Mouse (Mus musculus) ovary, postnatal 10 days (tissue): ENCODE results near the gene Sema4a.
"Not testable (repeated sequence)": the region's sequence is repeated elsewhere in the genome, so short reads cannot be mapped to it uniquely, and the experiment has no call there.

Experiments
- DNase-seq: peaks from one replicate; pipeline ENCODE4 v3.0.0; 2022; ENCODE audit warnings: low spot score

Sema4a gene

GRCm38 (mm10) chr3:88455588-88456264 lies 5.3 kb downstream of the Sema4a start:
- DNase-seq = no peak

DNA sequence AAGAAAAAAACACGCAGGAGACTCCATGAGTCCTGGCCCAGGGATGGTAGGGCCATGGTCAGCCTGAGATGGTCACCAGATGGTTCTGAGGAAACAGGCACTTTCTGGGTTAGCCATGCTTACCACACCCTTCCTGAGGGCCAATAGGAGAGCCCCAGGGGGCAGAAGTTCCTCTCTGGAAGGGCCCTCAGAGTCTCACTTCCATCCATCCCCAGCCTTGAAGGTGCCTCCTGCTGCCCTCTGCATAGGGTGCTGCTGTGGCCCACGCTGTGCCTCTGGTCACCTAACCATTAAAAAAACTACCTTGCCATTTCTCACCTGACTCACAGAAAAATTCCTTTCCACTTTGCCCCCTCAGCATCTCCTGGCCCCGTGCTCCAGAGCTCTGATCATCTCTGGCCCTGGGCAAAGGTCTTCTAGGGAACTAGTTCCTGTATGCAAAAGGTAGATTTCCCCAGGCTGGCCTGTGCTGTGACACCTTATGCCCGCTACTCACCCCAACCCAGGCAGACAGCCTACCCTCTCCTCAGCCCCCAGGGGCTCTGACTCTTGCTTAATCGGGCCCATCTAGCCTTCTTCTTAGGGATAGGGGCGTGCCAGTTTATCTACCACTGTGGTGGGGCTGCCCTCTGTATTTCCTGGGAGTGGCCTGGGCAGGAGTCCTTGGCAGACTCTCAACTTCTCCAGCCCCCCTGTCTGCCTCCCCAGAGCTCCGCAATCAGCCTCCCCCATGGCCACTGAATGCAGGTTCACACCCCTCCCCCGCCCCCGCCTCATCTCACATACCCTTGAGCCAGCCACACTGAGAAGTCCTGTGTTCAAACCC lies 6.0 kb downstream of the Sema4a start:
- no peak for DNase-seq

DNA sequence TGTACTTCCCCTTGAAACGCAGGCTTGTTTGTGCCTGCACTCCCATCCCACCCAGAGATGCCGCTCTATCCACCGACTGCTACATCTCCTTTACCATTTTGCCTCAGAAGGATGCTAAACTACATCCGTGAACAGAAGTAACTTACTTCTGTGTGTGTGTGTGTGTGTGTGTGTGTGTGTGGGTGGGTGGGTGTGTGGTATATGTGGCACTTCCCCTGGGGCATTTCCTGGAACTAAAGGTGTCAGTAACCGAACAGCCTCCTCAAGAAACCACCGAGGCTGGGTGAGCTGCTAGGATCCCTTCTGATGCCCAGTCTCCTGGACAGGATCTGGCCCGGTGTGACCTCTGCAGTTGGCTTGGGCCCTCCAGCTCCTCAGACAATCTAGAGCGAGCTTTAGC lies 7.0 kb downstream of the Sema4a start:
- no peak for DNase-seq

GRCm38 (mm10) chr3:88453369-88453768 lies 7.6 kb downstream of the Sema4a start:
- DNase-seq = no peak

- no peak for DNase-seq
These were observed 8.3 kb downstream of the Sema4a start for GRCm38 (mm10) chr3:88452716-88453115.

DNA sequence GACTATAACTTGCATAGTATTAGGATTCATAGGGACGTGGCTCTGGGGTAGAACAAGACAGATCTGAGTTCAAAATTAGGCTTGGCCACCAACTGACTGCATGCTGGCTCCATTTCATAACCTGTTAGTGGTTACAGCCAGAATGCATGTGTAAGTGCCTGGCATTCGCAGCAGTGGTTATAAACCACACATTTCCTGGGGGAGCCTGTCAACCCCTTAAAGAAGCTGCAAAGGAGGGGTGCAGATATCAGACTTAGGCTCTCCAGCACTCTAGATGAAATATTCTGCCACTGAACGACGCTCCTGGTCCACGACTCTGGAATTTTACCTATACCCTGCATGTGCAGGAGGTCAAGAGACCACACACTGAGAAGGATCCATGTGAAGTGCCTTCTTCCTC lies 8.7 kb downstream of the Sema4a start:
- no peak for DNase-seq

- no peak for DNase-seq
These were observed 10.4 kb downstream of the Sema4a start for GRCm38 (mm10) chr3:88450379-88451131.

DNA sequence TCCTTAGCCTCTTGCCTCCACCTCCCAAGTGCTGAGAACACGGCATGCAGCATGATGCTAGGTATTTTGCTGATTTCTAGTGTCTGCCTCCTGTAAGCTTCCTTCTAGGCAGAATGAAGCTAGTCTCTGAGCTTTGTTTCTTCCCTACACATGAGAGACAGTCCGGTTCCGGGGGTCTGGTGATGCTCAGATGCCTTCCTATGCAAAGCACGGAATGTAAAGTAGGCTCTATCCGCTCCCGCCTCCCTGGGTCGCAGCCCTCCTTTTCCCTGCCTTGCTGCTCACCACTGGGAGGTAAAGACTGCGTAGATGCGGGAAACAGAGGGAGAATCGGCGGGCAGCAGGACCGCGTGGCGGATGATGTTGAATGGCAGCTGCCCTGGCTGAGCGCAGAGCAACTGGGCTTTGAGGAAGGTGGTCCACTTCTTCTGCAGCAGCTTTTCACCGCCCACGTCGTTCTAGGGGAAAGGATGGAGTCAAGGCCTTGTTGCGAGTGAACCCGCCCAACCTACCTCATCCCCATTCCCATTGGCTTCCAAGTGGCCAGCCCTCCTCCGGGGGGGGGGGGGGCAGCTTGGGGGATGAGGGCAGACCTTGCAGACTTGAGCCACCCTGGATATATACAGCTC lies 11.5 kb downstream of the Sema4a start:
- DNase-seq = no peak

- DNase-seq = no peak
These were observed 12.5 kb downstream of the Sema4a start for GRCm38 (mm10) chr3:88448443-88448842.

GRCm38 (mm10) chr3:88447676-88448183 lies 13.3 kb downstream of the Sema4a start:
- DNase-seq = no peak

DNA sequence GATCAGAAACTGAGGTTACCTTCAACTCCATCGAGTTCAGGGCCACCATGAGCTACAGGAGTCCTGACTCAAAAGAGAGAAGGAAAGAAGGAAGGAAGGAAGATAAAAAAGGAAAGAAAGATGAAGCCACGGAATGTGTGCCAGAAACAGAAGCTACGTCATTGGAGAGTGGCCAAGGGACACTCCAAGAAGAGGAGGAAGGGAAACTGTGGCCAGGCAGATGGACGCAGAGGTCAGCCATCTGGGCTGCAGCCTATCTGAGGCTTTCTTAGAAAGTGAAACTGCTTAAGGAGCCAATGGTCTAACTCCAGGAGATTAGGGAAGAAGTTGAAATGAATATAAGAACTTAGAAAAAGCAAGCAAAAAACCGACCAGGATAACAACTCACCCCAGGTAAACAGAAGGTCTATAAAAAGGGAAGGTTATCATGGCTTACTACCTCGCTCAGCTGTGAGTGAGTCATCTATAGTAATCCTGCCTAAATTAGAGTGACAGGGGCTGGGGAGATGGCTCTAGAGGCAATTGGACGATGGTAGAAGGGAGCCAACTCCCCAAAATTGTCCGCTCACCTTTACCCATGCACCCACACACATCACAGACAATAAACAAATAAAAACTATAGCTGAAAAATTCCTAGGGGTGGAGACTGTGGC lies 14.4 kb downstream of the Sema4a start:
- no peak for DNase-seq

DNA sequence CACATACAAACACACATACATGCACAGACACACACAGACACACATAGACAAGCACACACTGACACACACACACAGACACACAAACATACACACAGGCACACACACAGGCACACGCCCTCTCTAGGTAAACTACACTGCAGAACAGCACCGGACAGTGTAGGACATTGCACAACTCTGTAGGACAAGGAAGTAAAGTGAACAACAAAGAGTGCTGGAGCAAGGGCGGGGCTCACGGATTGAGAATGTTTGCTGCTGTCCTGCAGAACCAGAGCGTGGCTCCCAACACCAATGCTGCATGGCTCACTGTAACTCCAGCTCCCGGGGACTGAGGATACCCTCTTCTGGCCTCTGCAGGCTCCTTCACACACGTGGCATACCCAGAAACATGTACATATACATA lies 18.1 kb downstream of the Sema4a start:
- DNase-seq = no peak

- no peak for DNase-seq
These were observed 18.5 kb downstream of the Sema4a start for GRCm38 (mm10) chr3:88442488-88442887.

DNA sequence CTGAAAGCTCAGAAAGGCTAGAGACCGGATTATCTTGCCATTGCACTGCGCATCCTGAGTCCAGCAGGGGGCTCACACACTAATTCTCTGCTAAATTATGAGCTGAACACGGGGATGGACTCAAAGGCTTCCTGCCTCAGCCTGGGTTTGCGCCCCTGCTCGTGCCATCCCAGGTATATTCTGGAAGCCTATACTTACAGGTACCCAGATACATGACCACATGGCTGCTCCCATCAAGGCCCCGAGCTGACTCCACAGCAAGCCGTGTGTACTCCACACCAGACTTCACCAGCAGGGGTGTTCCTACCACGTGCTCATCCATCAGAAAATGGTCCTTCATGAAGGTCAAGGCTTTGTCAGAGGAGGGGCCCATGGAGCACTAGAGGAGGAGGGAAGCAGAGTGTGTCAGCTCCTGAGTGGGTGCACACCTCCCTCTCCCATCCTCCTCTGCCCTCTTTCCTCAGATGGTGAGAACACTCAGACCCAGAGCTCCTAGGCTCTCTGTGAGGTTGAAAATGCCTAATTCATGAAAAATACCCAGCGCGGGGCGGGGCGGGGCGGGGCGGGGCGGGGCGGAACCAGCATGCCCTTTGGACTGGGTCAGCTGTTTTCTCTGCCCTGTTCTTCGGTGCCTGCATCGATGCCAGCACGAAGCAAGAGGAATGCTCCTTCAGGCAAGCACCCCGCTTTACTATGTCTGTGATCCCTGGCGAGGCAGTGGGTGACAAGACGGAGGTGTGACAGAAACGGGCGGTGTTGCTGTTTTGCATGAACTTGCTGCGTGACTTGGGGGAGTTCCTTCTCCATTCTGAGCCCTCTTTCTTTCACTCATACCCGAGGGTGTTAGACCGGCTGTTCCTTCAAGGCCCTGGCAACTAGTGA lies 20.2 kb downstream of the Sema4a start:
- no peak for DNase-seq

- DNase-seq = no peak
These were observed 21.4 kb downstream of the Sema4a start for GRCm38 (mm10) chr3:88439582-88439981.

DNA sequence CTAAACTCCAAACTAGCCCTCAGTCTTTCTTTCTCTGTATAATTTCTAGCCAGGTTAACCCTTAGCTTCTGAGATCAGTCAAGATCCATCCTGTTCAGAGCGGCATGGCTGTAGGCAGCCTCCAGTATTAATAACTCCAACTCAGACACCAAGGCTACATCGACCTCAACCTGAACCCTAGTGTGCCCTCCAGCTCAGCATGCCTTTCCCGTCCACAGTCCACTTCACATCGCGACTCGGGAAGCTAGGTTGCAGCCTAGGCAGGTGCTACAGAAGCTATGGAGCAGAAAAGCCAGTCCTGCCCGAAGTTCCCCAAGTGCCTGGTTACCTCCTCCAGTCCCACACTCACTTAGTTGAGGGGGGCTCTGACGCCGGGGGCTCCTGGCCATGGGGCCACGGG lies 23.5 kb downstream of the Sema4a start:
- DNase-seq = no peak

GRCm38 (mm10) chr3:88436395-88437201 lies 24.4 kb downstream of the Sema4a start:
- DNase-seq = no peak

GRCm38 (mm10) chr3:88435515-88435914 lies 25.5 kb downstream of the Sema4a start:
- DNase-seq = no peak

DNA sequence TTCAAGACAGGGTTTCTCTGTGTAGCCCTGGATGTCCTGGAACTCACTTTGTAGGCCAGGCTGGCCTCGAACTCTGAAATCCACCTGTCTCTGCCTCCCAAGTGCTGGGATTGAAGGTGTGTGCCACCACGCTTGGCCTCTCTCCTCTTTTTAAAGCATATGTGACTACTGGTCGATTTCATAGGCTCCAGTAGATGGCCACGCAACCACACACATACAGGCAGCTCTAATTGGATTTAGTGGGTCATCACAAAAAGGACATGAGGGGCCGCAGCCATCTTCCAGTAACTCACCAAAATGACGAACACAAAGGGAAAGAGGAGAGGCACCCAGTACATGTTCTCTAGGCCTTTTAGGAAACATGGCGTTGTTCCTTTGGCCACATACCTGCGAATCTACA lies 32.3 kb downstream of the Sema4a start:
- DNase-seq = not testable (repeated sequence)
